Comparison of ENCODE assay signal across 9 mouse cellular contexts in the genomic region with DNA sequence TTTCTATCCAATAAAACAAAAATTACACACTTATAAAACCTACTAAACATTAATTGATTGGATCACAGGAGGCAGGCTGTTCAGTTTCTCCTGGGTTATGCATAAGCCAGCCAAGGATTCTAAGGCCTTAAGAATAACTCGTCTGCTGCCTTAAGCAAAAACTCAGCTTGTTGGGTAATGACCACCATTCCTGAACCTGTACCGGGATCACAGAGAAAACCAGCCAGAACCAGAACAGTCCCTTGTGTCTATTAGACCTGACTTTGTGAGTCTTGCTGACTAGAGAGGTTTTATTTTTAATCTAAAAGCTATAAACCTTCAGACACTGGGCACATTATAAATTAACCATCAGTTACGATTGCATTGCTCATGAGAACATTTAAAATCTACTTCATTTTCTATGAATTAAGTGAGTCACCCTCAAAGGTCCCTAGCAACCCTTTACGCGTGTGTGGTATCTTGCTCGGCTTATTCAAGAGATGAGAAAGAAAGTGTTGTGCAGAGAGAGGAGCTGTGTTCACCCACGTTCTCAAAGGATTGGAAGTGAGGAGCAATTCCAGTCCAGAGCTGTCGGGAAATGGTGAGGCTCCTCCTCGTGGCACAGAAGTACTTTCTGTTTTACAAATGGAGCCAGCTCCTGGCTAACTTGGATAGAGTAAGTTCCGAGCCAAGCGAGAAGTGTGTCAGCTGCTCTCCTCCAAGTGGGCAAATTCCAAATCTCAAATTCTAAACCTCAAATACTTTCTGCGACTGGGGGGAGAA.
DNase-seq lines count a peak whose midpoint lies in the region; ATAC-seq lines count a peak whose summit lies in the region.
"Had no signal": no experiment of that assay in that cellular context is flagged by ENCODE, and none has a peak within 500 bp of the region (broad histone marks: within the 10 kb centered on the region; RNA-seq: fewer than 3 reads in every experiment).

No protein-coding gene starts in this region.

- H3K36me3 ChIP-seq in embryonic facial prominence, embryonic 13.5 days: no peaks in the 10 kb centered on the region
- no peaks in the 10 kb centered on the region for H3K36me3 ChIP-seq in embryonic facial prominence, embryonic 10.5 days (replicated peaks)
- no peaks in the 10 kb centered on the region for H3K36me3 ChIP-seq in limb, embryonic 11.5 days (ENCODE audit: control insufficient read depth, insufficient read depth, low read length)
- H3K36me3 ChIP-seq in limb, embryonic 10.5 days: no peaks in the 10 kb centered on the region
- 0 out of 2 replicates have a peak, but pooled peaks cover 3% of the 10 kb centered on the region for H3K36me3 ChIP-seq in midbrain, embryonic 16.5 days (ENCODE audit: control insufficient read depth, insufficient read depth, low read length)
- no peaks in the 10 kb centered on the region for H3K36me3 ChIP-seq in forebrain, embryonic 10.5 days (replicated peaks)
- H3K36me3 ChIP-seq: liver, embryonic 13.5 days had no signal

- no peaks in the 10 kb centered on the region for H3K27me3 ChIP-seq in embryonic facial prominence, embryonic 13.5 days
- no peaks in the 10 kb centered on the region for H3K27me3 ChIP-seq in embryonic facial prominence, embryonic 10.5 days (replicated peaks; ENCODE audit: low read depth, poor library complexity, severe bottlenecking)
- H3K27me3 ChIP-seq in limb, embryonic 11.5 days (ENCODE audit: control insufficient read depth, insufficient read depth, low read length): no peaks in the 10 kb centered on the region
- H3K27me3 ChIP-seq in limb, embryonic 10.5 days (ENCODE audit: low read depth, poor library complexity, severe bottlenecking): no peaks in the 10 kb centered on the region
- no peaks in the 10 kb centered on the region for H3K27me3 ChIP-seq in midbrain, embryonic 16.5 days (ENCODE audit: control insufficient read depth, insufficient read depth, low read depth, low read length)
- H3K27me3 ChIP-seq in forebrain, embryonic 10.5 days (ENCODE audit: poor library complexity, severe bottlenecking): no peaks in the 10 kb centered on the region
- H3K27me3 ChIP-seq: liver, embryonic 13.5 days had no signal

- no peak overlapping the region for H3K4me2 ChIP-seq in embryonic facial prominence, embryonic 13.5 days
- H3K4me2 ChIP-seq in limb, embryonic 11.5 days (ENCODE audit: low read depth, severe bottlenecking): no peak overlapping the region
- H3K4me2 ChIP-seq in midbrain, embryonic 16.5 days (ENCODE audit: low read length): no peak overlapping the region
- H3K4me2 ChIP-seq: liver, embryonic 13.5 days had no signal

- no peak for ATAC-seq in embryonic facial prominence, embryonic 13.5 days (ENCODE audit: insufficient number of reproducible peaks, insufficient read depth, low FRiP score, low TSS enrichment, low read depth)
- no peak for ATAC-seq in limb, embryonic 11.5 days (ENCODE audit: insufficient number of reproducible peaks, low FRiP score, low TSS enrichment, low read depth)
- no peak for ATAC-seq in midbrain, embryonic 16.5 days

- H3K4me1 ChIP-seq in embryonic facial prominence, embryonic 13.5 days: peaks cover 21% of the 10 kb centered on the region
- no peaks in the 10 kb centered on the region for H3K4me1 ChIP-seq in embryonic facial prominence, embryonic 10.5 days
- peaks cover 2% of the 10 kb centered on the region; the same call in 1 of the 2 replicates for H3K4me1 ChIP-seq in limb, embryonic 11.5 days (ENCODE audit: control insufficient read depth, insufficient read depth, low read length)
- peaks cover 17% of the 10 kb centered on the region for H3K4me1 ChIP-seq in limb, embryonic 10.5 days
- H3K4me1 ChIP-seq in midbrain, embryonic 16.5 days (ENCODE audit: control insufficient read depth, insufficient read depth, low read length): no peaks in the 10 kb centered on the region
- peaks cover 4% of the 10 kb centered on the region; the same call in 1 of the 2 replicates for H3K4me1 ChIP-seq in forebrain, embryonic 10.5 days
- H3K4me1 ChIP-seq: liver, embryonic 13.5 days had no signal

- no peak overlapping the region for H3K4me3 ChIP-seq in embryonic facial prominence, embryonic 13.5 days
- no peak overlapping the region for H3K4me3 ChIP-seq in embryonic facial prominence, embryonic 10.5 days
- H3K4me3 ChIP-seq in limb, embryonic 11.5 days (ENCODE audit: low read depth, low read length): no peak overlapping the region
- no peak overlapping the region for H3K4me3 ChIP-seq in limb, embryonic 10.5 days
- no peak overlapping the region for H3K4me3 ChIP-seq in midbrain, embryonic 16.5 days (ENCODE audit: low read depth, low read length)
- H3K4me3 ChIP-seq in forebrain, embryonic 10.5 days: no peak overlapping the region
- H3K4me3 ChIP-seq: liver, embryonic 13.5 days had no signal

- WGBS in embryonic facial prominence, embryonic 13.5 days: 80% methylated on average over 12 of the region's 12 CpGs
- 87% methylated on average over 12 of the region's 12 CpGs for WGBS in embryonic facial prominence, embryonic 10.5 days
- WGBS in limb, embryonic 11.5 days: 82% methylated on average over 12 of the region's 12 CpGs
- 87% methylated on average over 12 of the region's 12 CpGs for WGBS in limb, embryonic 10.5 days
- 76% methylated on average over 12 of the region's 12 CpGs for WGBS in midbrain, embryonic 16.5 days
- WGBS in forebrain, embryonic 10.5 days: 88% methylated on average over 12 of the region's 12 CpGs

- H3K27ac ChIP-seq in embryonic facial prominence, embryonic 13.5 days: 0 out of 2 replicates have a peak overlapping the region, but pooled peaks have one; percentile 83
- H3K27ac ChIP-seq in embryonic facial prominence, embryonic 10.5 days (replicated peaks): no peak overlapping the region
- H3K27ac ChIP-seq in limb, embryonic 11.5 days (replicated peaks; ENCODE audit: low read depth, low read length): 0 out of 2 replicates have a peak overlapping the region, but pooled peaks have one; percentile 24
- no peak overlapping the region for H3K27ac ChIP-seq in limb, embryonic 10.5 days
- H3K27ac ChIP-seq in midbrain, embryonic 16.5 days (ENCODE audit: low read length): no peak overlapping the region
- no peak overlapping the region for H3K27ac ChIP-seq in forebrain, embryonic 10.5 days
- H3K27ac ChIP-seq: liver, embryonic 13.5 days had no signal

- no peak for DNase-seq in embryonic facial prominence, embryonic 10.5 days (ENCODE audit: low spot score)
- DNase-seq in limb, embryonic 11.5 days (ENCODE audit: low spot score): no peak
- no peak for DNase-seq in limb, embryonic 10.5 days (ENCODE audit: low spot score)
- DNase-seq in gastrocnemius, postnatal 25 days: peak; percentile 52
- DNase-seq in lung, postnatal 14 days: peak; percentile 34
- DNase-seq in forebrain, embryonic 10.5 days (ENCODE audit: extremely low spot score, low spot score): no peak
- DNase-seq: liver, embryonic 13.5 days had no signal

- H3K9me3 ChIP-seq in embryonic facial prominence, embryonic 13.5 days: no peaks in the 10 kb centered on the region
- no peaks in the 10 kb centered on the region for H3K9me3 ChIP-seq in embryonic facial prominence, embryonic 10.5 days
- H3K9me3 ChIP-seq in limb, embryonic 11.5 days (ENCODE audit: control insufficient read depth, low read length): no peaks in the 10 kb centered on the region
- H3K9me3 ChIP-seq in limb, embryonic 10.5 days (replicated peaks): no peaks in the 10 kb centered on the region
- no peaks in the 10 kb centered on the region for H3K9me3 ChIP-seq in midbrain, embryonic 16.5 days (replicated peaks; ENCODE audit: control insufficient read depth, low read length, poor library complexity, severe bottlenecking)
- H3K9me3 ChIP-seq in forebrain, embryonic 10.5 days: no peaks in the 10 kb centered on the region
- H3K9me3 ChIP-seq: liver, embryonic 13.5 days had no signal

- no peak overlapping the region for H3K9ac ChIP-seq in embryonic facial prominence, embryonic 13.5 days
- no peak overlapping the region for H3K9ac ChIP-seq in limb, embryonic 11.5 days (ENCODE audit: low read length)
- no peak overlapping the region for H3K9ac ChIP-seq in midbrain, embryonic 16.5 days (ENCODE audit: low read depth, low read length)
- H3K9ac ChIP-seq: liver, embryonic 13.5 days had no signal

Comparison
In these comparisons a context has a peak if more than half of its experiments do, and no peak if none do; other contexts are left out.
1. H3K27ac ChIP-seq: peak in embryonic facial prominence, embryonic 13.5 days (single experiment) and limb, embryonic 11.5 days (single experiment); none in embryonic facial prominence, embryonic 10.5 days (single experiment), limb, embryonic 10.5 days (single experiment), midbrain, embryonic 16.5 days (single experiment) and forebrain, embryonic 10.5 days (single experiment).
2. DNase-seq: peak in gastrocnemius, postnatal 25 days (single experiment) and lung, postnatal 14 days (single experiment); none in embryonic facial prominence, embryonic 10.5 days (single experiment), limb, embryonic 11.5 days (single experiment), limb, embryonic 10.5 days (single experiment) and forebrain, embryonic 10.5 days (single experiment).